ENCODE assay signal across 15 mouse cellular contexts in the genomic region with DNA sequence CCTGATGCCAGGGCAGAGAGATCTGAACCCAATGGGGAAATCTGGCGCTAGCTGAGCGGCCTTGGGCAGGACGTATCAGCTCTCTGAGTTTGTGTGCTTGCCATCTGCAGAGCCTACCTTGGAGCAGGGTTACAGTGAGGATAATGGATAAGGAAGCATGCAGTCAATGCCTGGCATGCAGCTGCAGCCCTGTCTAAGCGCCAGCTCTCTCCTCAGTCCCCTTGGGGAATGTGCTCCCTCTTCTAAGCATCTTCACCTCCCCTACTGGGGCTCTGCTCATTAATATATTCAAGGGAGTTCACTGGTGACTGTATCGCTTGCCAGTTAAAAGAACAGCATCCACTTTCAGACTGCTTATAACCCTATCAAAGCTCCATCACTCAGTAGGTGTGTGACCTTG. TPM values are rescaled to one million over a fixed set of nuclear protein-coding genes. Genes with fewer than 3 reads are reported as not detected.
A peak's percentile ranks its signal among the peaks of the same experiment; 100 is the strongest.
DNase-seq lines count a peak whose midpoint lies in the region; ATAC-seq and TF ChIP-seq lines count a peak whose summit lies in the region.
"Had no signal": no experiment of that assay in that cellular context is flagged by ENCODE, and none has a peak within 500 bp of the region (broad histone marks: within the 10 kb centered on the region; RNA-seq: fewer than 3 reads in every experiment).

No protein-coding gene starts in this region.

- peak; percentile 35; the same call in 1 of the 2 replicates for ATAC-seq in forebrain, embryonic 12.5 days (ENCODE audit: low FRiP score)
- no peak for ATAC-seq in kidney, postnatal 0 days (replicated peaks; ENCODE audit: low FRiP score, low read depth)
- ATAC-seq in midbrain, embryonic 15.5 days (replicated peaks), result peak; percentile 57
- ATAC-seq: inflammation-experienced regulatory T-cells, adult 6 months had no signal

- WGBS in forebrain, embryonic 12.5 days, result 68% methylated on average over 5 of the region's 5 CpGs
- WGBS in forebrain, embryonic 10.5 days, result 82% methylated on average over 5 of the region's 5 CpGs
- 48% methylated on average over 5 of the region's 5 CpGs for WGBS in kidney, postnatal 0 days
- WGBS in midbrain, embryonic 15.5 days, result 41% methylated on average over 5 of the region's 5 CpGs
- WGBS in limb, embryonic 10.5 days, result 74% methylated on average over 5 of the region's 5 CpGs

- no peaks in the 10 kb centered on the region for H3K36me3 ChIP-seq in forebrain, embryonic 12.5 days (replicated peaks)
- H3K36me3 ChIP-seq in forebrain, embryonic 10.5 days (replicated peaks), result no peaks in the 10 kb centered on the region
- H3K36me3 ChIP-seq in kidney, postnatal 0 days (ENCODE audit: insufficient read depth, low read length), result no peaks in the 10 kb centered on the region
- H3K36me3 ChIP-seq in midbrain, embryonic 15.5 days (replicated peaks), result no peaks in the 10 kb centered on the region
- H3K36me3 ChIP-seq in limb, embryonic 10.5 days, result no peaks in the 10 kb centered on the region
- H3K36me3 ChIP-seq: embryonic facial prominence, embryonic 15.5 days; liver, embryonic 13.5 days had no signal

- H3K4me3 ChIP-seq in forebrain, embryonic 12.5 days (replicated peaks), result no peak overlapping the region
- no peak overlapping the region for H3K4me3 ChIP-seq in forebrain, embryonic 10.5 days
- H3K4me3 ChIP-seq in kidney, postnatal 0 days (replicated peaks; ENCODE audit: low read depth, low read length), result no peak overlapping the region
- no peak overlapping the region for H3K4me3 ChIP-seq in midbrain, embryonic 15.5 days
- H3K4me3 ChIP-seq in limb, embryonic 10.5 days, result no peak overlapping the region
- H3K4me3 ChIP-seq: embryonic facial prominence, embryonic 15.5 days; liver, embryonic 13.5 days; megakaryocyte, embryonic 14.5 days had no signal

- H3K9ac ChIP-seq in forebrain, embryonic 12.5 days, result no peak overlapping the region
- no peak overlapping the region for H3K9ac ChIP-seq in kidney, postnatal 0 days (ENCODE audit: low read depth, low read length)
- H3K9ac ChIP-seq in midbrain, embryonic 15.5 days, result no peak overlapping the region
- H3K9ac ChIP-seq: embryonic facial prominence, embryonic 15.5 days; liver, embryonic 13.5 days had no signal

- no peak overlapping the region for H3K4me2 ChIP-seq in forebrain, embryonic 12.5 days
- H3K4me2 ChIP-seq in kidney, postnatal 0 days (ENCODE audit: low read length), result no peak overlapping the region
- H3K4me2 ChIP-seq in midbrain, embryonic 15.5 days, result no peak overlapping the region
- H3K4me2 ChIP-seq: embryonic facial prominence, embryonic 15.5 days; liver, embryonic 13.5 days had no signal

- no peak for DNase-seq in forebrain, embryonic 10.5 days (ENCODE audit: extremely low spot score, low spot score)
- DNase-seq in kidney, postnatal 0 days (ENCODE audit: low spot score), result peak; percentile 41
- no peak for DNase-seq in kidney, postnatal 4 days
- DNase-seq in brain, adult 2 months (ENCODE audit: low read depth, low spot score), result peak; percentile 32
- no peak for DNase-seq in limb, embryonic 10.5 days (ENCODE audit: low spot score)
- no peak for DNase-seq in layer of hippocampus, adult 9-11 months
- DNase-seq: cerebellum, adult 9-10 months; liver, embryonic 13.5 days; thymus, postnatal 14 days had no signal

- no peak for TF ChIP-seq CTCF in kidney, postnatal 0 days (IDR thresholded peaks at IDR 0.05; ENCODE audit: low read depth)

- H3K4me1 ChIP-seq in forebrain, embryonic 12.5 days, result peaks cover 18% of the 10 kb centered on the region
- H3K4me1 ChIP-seq in forebrain, embryonic 10.5 days, result peaks cover 16% of the 10 kb centered on the region
- H3K4me1 ChIP-seq in kidney, postnatal 0 days (replicated peaks; ENCODE audit: insufficient read depth, low read length), result no peaks in the 10 kb centered on the region
- peaks cover 35% of the 10 kb centered on the region for H3K4me1 ChIP-seq in midbrain, embryonic 15.5 days
- peaks cover 10% of the 10 kb centered on the region for H3K4me1 ChIP-seq in limb, embryonic 10.5 days
- H3K4me1 ChIP-seq: liver, embryonic 13.5 days; megakaryocyte, embryonic 14.5 days had no signal

- no peaks in the 10 kb centered on the region for H3K9me3 ChIP-seq in forebrain, embryonic 12.5 days
- H3K9me3 ChIP-seq in forebrain, embryonic 10.5 days, result no peaks in the 10 kb centered on the region
- H3K9me3 ChIP-seq in kidney, postnatal 0 days (replicated peaks; ENCODE audit: low read length), result no peaks in the 10 kb centered on the region
- H3K9me3 ChIP-seq in midbrain, embryonic 15.5 days, result no peaks in the 10 kb centered on the region
- no peaks in the 10 kb centered on the region for H3K9me3 ChIP-seq in limb, embryonic 10.5 days (replicated peaks)
- H3K9me3 ChIP-seq: embryonic facial prominence, embryonic 15.5 days; liver, embryonic 13.5 days; megakaryocyte, embryonic 14.5 days had no signal

- H3K27me3 ChIP-seq in forebrain, embryonic 12.5 days, result 0 out of 2 replicates have a peak, but pooled peaks cover 3% of the 10 kb centered on the region
- no peaks in the 10 kb centered on the region for H3K27me3 ChIP-seq in forebrain, embryonic 10.5 days (ENCODE audit: poor library complexity, severe bottlenecking)
- H3K27me3 ChIP-seq in kidney, postnatal 0 days (ENCODE audit: insufficient read depth, low read length), result no peaks in the 10 kb centered on the region
- no peaks in the 10 kb centered on the region for H3K27me3 ChIP-seq in midbrain, embryonic 15.5 days (replicated peaks)
- H3K27me3 ChIP-seq in limb, embryonic 10.5 days (ENCODE audit: low read depth, poor library complexity, severe bottlenecking), result no peaks in the 10 kb centered on the region
- H3K27me3 ChIP-seq: embryonic facial prominence, embryonic 15.5 days; liver, embryonic 13.5 days; megakaryocyte, embryonic 14.5 days had no signal

- H3K27ac ChIP-seq in forebrain, embryonic 12.5 days, result no peak overlapping the region
- H3K27ac ChIP-seq in forebrain, embryonic 10.5 days, result no peak overlapping the region
- no peak overlapping the region for H3K27ac ChIP-seq in kidney, postnatal 0 days
- peak overlapping the region; percentile 58 for H3K27ac ChIP-seq in midbrain, embryonic 15.5 days
- no peak overlapping the region for H3K27ac ChIP-seq in limb, embryonic 10.5 days
- H3K27ac ChIP-seq: embryonic facial prominence, embryonic 15.5 days; liver, embryonic 13.5 days had no signal

RNA-seq across cellular contexts. Expression of gene Fam196b, which starts 29.7 kb away (rescaled TPM):
- polyA plus RNA-seq in forebrain, embryonic 12.5 days (2016; fragmentation: Nextera tagmentation; extraction: Ambion mirVana), result 0.86 and 1.7 TPM in 2 replicates
- polyA plus RNA-seq in forebrain, embryonic 10.5 days (2016; fragmentation: Nextera tagmentation; extraction: Ambion mirVana), result 0.36 TPM in 2 replicates
- 0.21 and 0.37 TPM in 2 replicates for polyA plus RNA-seq in kidney, postnatal 0 days (2015; fragmentation: Nextera tagmentation; extraction: Ambion mirVana)
- 5.1 and 6.4 TPM in 2 replicates for polyA plus RNA-seq in midbrain, embryonic 15.5 days (2015; fragmentation: Nextera tagmentation; extraction: Ambion mirVana)
- 0.25 and 0.54 TPM in 2 replicates for polyA plus RNA-seq in limb, embryonic 10.5 days (2016; fragmentation: Nextera tagmentation; extraction: Ambion mirVana)
- polyA plus RNA-seq: C2C12 had no signal

Comparison
In these comparisons a context has a peak if more than half of its experiments do, and no peak if none do; other contexts are left out.
1. DNase-seq: peak in kidney, postnatal 0 days (single experiment) and brain, adult 2 months (single experiment); none in forebrain, embryonic 10.5 days (single experiment), kidney, postnatal 4 days (0 of 2), limb, embryonic 10.5 days (single experiment) and layer of hippocampus, adult 9-11 months (single experiment).